Mouse (Mus musculus) liver (tissue): Measurements from ENCODE around the gene Tm7sf2.
A peak's percentile ranks its signal among the peaks of the same experiment; 100 is the strongest.
"Not testable (repeated sequence)": the region's sequence is repeated elsewhere in the genome, so short reads cannot be mapped to it uniquely, and the experiment has no call there.

Experiments
- DNase-seq: peaks from one replicate; pipeline ENCODE4 v3.0.0-alpha.2; 2020; ENCODE audit warnings: mixed read lengths

Gene Tm7sf2

DNA sequence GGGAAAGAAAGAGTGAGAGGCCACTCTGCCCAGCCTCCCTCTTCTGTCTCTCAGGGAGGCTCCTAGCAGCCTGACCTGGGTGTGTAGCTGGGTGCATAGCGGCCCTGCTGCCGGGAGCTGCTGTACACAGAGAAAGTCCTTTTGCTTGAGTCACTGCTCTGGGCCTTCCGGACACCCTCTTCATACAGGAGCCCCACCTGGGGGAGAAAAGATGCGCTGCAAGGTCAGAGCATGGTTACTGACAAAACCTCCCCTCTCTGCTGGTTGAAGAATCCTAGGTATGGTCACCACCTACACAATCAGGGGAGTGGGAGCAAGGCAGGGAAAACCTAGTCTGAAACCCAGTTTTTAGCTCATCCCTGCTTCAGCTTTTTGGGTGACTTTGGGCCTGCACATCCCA, 778 bp upstream of the Tm7sf2 start:
- DNase-seq = no peak

DNA sequence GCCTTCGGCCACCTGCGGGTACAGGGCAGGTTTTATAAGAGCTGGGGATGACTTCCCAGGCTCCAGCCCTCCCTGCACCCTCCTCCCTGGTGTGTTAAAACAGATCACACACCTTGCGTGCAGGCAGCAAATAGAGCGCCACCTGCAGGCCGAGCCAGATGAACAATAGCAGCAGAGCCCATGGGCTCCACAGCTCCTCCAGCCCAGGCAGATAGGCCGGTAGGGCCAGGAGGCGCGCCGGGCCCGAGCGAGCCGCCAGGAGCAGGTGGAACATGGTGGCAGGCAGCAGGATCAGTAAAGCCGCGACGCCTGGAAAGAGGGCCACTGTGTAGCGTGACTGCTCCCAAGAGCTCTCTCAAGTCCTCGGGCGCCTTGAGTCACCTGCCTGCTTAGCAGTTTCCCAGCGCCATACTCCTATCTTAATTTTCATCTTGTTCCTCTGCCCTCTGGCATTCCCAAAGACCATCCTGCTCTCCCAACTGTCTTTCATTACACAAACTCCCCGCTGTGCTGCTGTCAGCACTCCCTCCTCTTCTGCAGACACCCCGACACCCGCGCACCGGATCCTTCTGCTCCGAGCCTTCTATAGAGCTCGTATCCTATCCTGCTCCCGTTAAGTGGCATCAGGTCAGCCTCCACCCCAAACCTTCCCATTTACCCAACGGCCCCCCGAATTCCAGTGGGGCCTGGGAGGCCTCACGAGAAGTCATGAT, 1.0 kb downstream of the Tm7sf2 start:
- DNase-seq = peak; percentile 91

DNA sequence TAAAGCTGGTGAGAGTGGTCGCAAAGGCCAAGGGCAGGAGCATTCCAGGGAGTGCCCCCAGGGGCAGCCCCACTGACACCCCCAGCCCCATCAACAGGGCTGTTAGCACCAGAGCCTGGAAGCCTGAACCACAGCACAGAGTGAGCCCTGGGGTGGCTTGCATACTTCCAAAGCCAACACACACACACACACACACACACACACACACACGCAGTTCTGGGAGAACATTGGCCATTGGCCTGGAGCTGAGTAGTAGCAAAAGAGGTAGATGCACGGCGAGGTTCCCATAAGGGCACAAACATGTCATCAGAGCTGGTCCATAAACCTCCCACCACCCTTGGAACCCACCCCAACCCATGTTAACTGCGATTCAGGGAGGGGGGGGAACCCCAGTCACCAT, 1.6 kb downstream of the Tm7sf2 start:
- no peak for DNase-seq

DNA sequence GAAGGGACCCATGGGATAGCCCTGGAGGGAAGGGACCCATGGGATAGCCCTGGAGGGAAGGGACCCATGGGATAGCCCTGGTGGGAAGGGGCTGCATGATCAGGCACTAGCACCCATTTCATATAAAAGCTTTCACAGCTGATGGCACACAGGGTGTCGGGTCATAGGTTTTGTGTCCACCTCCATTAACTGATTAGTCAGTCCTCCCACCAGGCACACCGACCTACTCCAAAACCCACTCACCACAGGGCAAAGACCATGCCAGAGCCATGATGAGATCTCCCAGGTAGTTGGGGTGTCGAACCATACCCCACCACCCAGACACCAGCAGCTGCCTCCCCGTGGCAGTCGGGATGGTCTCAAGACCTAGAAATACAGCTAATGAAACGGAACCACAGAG, 5.1 kb downstream of the Tm7sf2 start:
- no peak for DNase-seq

DNA sequence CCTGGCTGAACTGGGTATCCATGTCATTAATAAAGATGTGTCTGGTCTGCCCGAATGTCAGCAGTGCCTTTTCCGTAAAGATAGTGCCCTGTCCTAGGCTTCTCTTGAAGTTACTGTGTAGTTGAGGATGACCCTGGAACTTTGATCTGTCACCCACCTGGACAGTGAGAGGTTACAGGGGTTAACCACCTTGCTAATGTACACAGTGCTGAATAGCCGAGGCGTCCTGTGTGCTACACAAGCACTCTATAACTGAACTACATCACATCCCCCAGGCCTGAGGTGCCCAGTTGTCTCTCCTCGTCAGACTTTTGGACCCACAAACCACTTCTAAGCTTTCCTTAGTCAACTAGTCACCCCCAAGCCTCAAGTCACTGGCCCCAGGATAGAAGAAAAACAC, 5.8 kb downstream of the Tm7sf2 start:
- no peak for DNase-seq

DNA sequence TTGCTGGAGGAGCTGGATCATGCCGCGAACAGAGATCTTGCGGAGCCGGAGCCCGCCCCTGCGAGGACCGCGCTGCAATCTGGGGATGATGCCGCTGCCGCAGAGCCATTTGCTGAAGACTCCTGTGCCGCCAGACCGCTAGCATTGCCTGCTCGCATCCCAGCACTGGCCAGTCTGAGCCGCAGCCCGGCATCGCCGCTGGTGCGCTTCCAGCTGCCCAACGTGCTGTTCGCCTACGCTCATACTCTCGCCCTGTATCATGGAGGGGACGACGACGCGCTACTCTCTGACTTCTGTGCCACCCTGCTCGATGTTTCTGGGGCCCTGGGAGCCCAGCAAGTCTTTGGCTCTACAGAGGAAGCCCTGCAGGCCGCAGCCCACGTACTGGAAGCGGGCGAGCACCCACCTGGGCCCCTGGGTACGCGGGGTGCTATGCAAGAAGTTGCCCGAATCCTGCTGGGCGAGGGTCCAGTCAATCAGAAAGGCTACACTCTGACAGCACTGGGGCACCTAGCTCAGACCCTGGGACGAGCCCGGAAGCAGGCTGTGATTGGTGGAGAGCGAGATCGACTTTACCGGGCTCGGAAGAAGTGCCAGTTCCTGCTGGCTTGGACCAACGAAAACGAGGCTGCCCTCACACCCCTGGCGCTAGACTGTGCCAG, 6.4 kb downstream of the Tm7sf2 start:
- peak; percentile 69 for DNase-seq

DNA sequence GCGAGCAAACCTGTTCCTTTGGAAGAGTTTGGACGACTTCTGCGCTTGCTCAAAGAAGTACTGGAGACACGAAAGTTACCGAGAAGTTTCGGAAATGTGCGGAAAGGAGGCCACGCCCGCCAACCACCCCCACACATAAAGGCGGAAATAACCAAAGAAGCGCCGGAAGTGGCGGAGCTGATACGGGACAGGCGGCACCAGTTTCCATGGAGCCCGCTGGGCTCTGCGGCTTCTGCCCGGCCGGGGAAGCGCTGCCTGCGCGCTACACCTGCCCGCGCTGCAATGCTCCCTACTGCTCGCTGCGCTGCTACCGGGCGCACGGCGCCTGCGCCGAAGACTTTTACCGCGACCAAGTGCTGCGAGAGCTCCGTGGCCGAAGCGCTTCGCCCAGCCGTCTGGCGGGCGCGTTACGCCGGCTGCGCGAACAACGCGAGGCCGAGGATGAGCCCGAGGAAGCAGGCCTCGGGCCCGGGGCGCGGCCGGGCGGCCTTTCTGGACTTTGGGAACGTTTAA, 7.1 kb downstream of the Tm7sf2 start, which contains the start of gene Znhit2:
Znhit2 (plus strand) TSS at position 172 of the 513 bp plus-strand sequence.
- DNase-seq = peak; percentile 93

DNA sequence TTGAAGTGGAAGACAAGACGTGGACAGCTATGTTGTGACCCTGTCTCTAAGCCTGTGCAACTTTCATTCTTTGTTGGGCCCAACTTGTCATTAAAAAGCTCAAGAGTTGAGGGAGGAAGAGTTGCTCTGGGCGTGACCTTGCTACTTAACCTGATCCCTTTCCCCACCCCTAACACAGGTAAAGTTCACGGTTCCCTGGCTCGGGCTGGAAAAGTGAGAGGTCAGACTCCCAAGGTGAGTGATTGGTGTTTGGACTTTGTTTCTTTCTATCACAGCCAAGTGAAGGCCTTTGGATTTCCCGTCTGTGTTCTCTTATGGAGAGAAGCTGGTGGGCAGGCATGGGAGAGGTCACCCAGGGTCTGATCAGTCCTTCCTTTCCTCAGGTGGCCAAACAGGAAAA, 9.2 kb downstream of the Tm7sf2 start:
- no peak for DNase-seq

DNA sequence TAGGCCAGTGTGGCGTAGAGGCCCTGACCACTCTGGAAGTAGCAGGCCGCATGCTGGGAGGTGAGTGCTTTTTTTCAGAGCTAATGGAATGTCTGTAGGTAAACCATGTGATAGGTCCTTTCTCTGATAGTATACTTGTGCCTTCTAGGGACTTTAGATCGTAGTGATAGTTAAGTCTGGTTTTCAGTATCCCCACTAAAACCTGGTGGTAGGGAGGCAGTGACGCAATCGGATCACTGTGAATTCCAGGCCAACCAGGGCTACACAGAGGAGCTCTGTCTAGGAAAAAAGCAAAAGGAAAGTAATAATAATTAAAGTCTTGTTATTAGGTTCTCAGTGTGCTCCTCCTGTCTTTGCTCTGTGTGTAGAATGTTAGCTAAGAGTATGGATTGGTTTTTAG, 9.7 kb downstream of the Tm7sf2 start:
- no peak for DNase-seq

DNA sequence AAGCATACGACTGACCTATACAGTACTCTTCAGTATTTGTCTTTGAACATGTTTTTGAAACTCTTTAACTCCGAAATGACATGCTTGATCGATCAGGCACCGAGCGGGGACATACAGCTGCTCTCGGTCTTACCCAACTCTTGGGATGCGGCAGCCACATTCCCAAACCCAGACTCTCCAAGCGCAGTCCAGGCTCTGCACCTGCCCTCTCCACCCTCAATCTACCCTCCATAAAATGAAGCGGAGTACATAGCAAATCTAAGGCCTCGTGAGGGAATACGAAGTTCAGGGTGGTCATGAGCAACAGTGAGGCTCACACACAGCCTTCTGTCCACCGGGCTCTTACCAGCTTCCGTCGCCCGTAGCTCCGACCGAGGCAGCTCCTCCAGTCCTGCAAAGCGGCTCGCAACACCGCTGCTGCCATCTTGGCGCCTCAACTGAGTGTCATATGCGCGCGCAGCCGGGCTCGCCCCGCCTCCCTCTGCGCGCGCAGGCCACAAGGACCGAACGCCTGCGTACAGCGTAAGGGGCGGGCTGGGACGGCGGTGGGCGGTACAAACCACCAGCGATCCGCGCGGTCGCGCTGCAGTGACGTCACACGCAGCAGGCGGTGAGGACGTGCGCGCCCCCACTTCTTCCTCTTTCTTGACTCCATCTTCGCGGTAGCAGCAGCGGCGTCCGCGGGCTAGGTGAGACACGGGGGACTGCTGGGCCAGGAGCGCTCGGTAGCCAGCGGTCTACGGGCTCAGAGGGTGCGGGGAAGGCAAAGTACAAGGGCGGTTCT, 10.7 kb downstream of the Tm7sf2 start, which contains the start of the genes Mrpl49 and Fau:
Mrpl49 (minus strand) TSS at position 473 of the 784 bp plus-strand sequence.
Fau (plus strand) TSS at position 532 of the 784 bp plus-strand sequence.
- DNase-seq = peak; percentile 99

DNA sequence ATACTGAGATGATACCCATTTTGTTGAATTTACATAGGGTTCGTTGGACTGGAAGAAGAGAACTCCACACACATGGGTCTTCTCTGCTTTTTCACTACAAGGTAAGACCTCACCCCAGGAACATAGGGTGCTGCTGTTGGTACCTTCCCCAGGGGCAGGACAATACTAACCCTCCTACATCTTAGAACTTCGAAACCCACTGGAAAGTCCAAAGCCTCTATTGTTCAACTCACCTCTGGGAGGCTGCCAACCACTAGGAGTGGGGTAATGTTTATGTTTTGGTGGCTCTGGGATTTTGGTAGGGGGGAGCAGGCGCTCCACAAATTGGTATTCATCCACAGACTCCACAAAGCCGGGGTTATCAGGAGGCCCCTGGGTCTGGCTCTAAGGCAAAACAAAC, 11.5 kb downstream of the Tm7sf2 start:
- no peak for DNase-seq

DNA sequence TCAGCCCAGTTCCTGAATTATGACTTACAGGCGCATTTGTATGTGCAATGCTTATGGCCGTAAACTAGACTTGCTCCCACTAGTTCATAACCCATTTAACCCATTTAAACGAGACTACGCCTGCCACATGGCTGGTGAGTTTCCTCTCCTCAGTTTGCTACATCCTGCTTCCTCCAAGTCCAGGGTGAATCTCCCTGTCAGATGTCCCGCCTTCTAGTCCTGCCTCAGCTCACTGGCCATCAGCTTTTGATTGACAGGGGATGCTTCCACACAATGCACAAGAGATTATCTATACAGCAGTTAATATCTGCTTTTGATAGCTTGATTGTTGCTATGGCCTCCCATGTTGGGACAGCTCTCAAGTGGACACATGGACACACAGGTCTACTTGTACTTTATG, 13.9 kb downstream of the Tm7sf2 start:
- no peak for DNase-seq

DNA sequence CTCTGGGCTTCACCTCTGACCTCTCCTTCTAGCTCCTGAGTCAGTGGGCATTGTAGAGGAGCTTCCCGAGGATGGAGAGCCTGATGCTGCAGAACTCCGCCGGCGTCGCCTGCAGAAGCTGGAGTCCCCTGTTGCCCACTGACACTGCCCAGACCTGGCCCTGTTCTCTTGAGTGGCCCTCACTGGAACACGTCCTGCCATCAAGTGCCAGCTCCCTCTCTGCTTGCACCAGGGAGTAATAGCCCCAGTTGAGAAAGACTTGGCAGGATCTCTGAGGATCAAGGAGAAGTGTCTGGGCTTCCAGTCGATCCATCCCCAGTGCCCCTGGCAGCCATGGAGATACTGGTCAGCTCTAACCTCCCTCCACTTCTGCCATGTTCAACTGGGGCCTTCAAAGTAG, 15.7 kb downstream of the Tm7sf2 start:
- no peak for DNase-seq

DNA sequence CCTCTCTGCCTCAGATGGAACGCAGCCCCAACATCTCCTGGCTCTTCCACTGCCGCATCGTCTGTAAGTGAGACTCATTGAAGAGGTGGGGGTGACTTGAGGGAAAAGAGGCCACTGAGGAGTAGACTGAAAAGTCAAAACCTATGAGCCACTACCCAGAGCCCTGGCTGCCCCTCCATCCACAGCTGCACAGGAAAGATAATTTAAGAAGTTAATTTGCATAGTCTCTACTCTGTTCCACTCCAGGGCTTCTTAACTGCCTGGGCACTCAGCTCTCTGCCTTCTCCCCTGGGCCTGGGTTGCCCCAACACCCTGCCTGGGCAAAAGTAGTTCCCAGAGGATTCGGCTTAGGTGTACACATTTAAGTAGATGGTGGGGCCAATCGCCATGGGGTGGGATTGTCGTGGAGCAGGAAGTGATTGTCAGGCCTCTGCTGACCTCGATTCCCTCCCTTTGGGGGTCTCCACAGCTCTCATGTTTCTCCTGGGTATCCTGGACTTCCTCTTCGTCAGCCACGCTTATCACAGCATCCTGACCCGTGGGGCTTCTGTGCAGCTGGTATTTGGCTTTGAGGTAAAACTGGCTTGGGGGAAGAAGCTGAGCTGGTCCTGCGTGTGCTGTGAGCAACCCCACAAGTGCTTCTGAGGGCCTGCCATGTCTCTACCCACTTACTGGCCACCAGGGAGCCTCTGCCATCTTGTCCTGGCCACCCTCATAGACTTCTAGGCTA, 19.3 kb downstream of the Tm7sf2 start:
- DNase-seq = no peak

DNA sequence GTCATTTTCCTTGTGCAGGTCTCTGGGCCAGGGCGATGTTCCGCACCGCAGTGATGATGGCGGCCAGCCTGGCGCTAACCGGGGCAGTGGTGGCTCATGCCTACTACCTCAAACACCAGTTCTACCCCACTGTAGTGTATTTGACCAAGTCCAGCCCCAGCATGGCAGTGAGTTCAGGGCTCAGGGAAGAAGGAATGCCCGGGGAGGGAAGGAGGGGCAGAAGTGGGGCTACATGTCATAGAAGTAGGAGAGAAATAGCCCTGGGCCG, 20.3 kb downstream of the Tm7sf2 start:
- no peak for DNase-seq

DNA sequence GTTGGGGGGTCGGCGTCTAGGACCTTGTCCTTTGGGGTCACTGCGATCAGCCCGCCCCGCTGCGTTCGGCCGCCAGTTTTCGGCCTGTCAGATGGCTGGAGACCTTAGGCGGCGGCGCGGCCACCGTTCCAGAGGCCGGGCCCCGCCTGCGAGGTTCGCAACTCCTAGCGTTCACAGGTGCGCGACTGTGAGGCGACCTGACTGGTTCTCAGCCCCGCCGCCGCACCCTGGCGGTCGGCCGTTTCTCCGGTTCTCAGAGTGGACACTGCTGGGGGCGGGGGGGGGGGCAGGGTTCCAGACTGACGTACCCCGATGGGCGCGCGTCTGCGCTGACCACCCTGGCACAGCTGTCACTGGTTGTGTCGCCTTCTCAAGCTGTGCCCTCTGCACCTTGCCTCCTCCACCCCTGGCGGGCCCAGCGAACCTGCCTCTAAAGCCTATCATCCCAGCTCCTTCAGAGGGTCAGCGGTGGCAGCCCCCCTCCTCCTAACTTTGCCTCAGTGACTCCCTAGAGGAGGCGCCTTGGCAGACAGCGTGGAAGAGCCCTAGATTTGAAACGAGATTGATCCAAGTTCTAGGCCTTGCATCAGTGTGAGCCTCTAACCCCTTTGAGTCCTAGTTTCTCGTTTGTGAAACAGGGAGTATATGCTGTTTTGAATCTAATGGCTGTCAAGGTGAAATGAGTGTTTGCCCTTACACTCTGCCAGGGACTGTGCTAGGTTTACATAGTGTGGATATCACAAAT, 20.8 kb downstream of the Tm7sf2 start:
- no peak for DNase-seq

DNA sequence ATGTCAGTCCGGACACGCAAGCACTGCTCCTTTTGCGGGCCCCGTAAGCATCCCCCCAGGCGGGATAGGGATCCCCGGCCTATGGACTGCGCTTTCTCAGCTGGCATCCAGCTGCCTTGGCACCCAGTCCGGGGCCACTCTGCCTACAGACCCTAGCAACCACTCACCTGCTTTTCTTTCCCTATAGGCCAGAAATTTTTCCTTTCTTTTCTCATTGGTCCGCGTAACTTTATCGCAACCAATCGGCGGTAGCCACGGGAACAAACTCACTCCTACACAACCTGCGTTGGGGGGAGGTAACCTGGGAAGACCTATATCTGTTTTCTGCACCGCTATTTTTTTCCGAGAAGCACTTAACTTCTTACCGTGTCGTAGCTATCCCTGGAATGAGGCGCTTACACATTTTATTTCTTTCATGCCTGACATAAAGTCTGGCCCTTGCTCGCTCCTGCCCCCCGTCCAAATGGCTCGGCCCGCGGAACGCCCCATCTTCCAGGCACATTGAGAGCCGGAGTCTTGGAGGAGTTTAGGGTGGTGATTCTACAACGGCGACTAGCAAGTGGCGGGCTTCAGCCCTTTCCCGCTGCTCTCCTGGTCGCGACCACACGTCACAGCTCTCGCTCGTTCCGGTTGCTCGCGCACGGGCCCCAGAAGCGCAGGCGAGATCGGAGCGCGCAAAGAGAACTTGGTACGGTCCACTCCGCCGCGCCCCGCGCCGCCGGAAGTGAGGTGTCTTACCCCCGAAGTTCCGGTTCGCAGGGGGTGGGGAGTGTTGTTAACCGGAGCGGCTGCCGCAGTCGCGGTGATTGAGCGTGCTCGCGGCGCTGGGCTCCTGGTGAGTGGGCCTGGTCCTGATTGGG, 21.6 kb downstream of the Tm7sf2 start, which contains the start of gene Syvn1:
Syvn1 (plus strand) TSS at position 283 of the 860 bp plus-strand sequence.
- DNase-seq = peak; percentile 91

DNA sequence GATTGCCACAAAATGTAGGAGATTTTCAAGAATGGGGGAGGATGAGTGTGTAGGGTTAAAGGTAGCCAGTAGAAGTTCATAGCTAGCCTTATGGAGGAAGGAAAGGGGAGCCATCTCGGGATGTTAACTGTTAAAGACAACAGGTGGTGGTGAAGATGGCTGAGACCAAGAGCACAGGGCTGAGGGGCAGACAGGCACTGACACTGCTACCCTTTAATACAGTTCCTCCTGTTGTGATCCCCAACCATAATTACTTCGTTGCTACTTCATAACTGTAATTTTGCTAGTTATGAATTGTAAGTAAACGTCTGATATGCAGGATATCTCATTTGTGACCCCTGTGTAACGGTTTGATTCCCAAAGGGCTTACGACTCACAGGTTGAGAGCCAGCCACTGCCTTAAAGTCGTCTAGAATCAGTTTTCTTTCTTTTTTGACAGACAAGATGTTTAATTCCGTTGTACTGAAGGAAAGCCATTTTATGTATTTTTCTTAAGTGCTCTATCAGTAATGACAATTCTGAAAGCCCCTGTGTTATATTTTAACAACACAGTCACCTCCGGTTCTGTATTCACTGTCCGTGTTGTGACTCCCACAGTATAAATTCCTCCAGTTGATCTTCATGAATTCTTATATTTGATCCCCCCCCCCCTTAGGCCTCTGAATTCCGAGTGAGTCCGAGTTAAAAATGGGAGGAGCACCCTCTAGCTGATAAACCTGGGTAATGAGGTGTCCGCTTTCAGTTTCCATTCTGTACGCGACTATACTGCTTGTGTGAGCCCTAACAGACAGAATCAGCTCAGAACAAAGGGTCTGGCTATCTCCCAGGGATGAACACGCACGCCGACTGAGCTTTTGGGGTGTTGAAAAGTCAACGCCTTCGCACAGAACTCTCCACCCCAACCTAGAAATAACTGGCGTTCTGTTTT, 22.5 kb downstream of the Tm7sf2 start:
- DNase-seq = no peak

DNA sequence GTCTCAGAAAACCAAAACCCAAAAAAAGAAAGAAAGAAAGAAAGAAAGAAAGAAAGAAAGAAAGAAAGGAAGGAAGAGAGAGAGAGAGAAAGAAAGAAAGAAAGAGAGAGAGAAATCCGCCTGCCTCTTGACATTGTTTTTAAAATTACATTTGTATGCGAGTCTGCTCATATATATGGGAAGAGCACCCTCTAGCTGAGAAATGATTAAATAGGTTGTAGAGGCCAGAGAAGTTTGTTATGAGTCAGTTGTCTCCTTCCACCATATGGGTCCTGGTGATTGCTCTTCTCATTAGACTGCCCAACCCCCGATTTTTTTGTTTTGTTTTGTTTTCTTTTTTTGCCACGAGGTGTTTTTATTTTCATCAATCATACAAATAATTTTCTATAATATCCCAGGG, 24.1 kb downstream of the Tm7sf2 start:
- DNase-seq = not testable (repeated sequence)

DNA sequence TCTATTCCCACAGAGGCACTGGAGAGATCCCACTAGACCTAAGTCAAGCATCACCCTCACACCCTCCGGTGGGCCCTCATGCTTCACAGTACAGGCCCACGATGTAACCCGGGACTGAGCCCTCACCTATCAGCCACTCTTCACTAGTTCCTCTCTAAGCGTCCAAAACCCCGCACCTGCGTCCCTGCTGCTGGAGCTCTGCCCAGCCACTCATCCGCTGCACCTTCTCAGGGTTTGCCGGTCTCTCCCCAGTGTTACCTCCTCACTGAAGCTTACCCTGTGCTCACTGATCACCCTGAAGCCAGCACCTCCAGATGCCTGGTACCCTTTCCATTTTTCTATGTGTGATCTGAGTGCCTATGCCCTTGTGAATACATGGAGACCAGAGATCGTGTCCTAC, 25.9 kb downstream of the Tm7sf2 start:
- no peak for DNase-seq
